Mouse (Mus musculus) lung, adult 2 months (tissue): ENCODE data around the gene Ing4. TPM values are rescaled to one million over a fixed set of nuclear protein-coding genes. Genes with fewer than 3 reads are reported as not detected.

ENCODE experiments used
- DNase-seq: peaks from one replicate; pipeline ENCODE4 v3.0.0; 2022
- H3K4me1 ChIP-seq: fragments of 200-500 bp; 2 replicates; pipeline ENCODE4 v1.6.1; 2011; ENCODE audit warnings: low read length; ENCODE audit not compliant: control insufficient read depth, insufficient read depth
- H3K4me3 ChIP-seq: fragments of 200-500 bp; replicated peaks from 2 replicates; pipeline ENCODE3; 2011; ENCODE audit warnings: low read depth, mild to moderate bottlenecking, control low read depth, low read length; ENCODE audit errors: extremely low read depth
- CTCF ChIP-seq: fragments of 200-500 bp; IDR thresholded peaks from 2 replicates; pipeline ENCODE4 v1.5.1; 2011; ENCODE audit warnings: mild to moderate bottlenecking, low read length, control low read depth; ENCODE audit not compliant: insufficient read depth
- POLR2A ChIP-seq: fragments of 200-500 bp; IDR thresholded peaks from 2 replicates; pipeline ENCODE4 v1.6.1; 2011; ENCODE audit warnings: low read depth, mild to moderate bottlenecking, control low read depth, low read length, borderline replicate concordance; ENCODE audit errors: extremely low read depth
- WGBS: fragments of 180-500 bp; shearing (Covaris S2); methylation state at CpG from one replicate; pipeline ENCODE4 v1.1.7; 2018; 5-methylcytosine and 5-hydroxymethylcytosine counted together
- polyA plus RNA-seq: library from polyadenylated mRNA; depleted of rRNA; stranded (reverse); fragments of >200 nt; gene quantifications from 2 replicates; pipeline ENCODE4 v1.2.3, GENCODE M21; 2012

Gene Ing4
- polyA plus RNA-seq, 1 experiment: 50.5 TPM

DNA sequence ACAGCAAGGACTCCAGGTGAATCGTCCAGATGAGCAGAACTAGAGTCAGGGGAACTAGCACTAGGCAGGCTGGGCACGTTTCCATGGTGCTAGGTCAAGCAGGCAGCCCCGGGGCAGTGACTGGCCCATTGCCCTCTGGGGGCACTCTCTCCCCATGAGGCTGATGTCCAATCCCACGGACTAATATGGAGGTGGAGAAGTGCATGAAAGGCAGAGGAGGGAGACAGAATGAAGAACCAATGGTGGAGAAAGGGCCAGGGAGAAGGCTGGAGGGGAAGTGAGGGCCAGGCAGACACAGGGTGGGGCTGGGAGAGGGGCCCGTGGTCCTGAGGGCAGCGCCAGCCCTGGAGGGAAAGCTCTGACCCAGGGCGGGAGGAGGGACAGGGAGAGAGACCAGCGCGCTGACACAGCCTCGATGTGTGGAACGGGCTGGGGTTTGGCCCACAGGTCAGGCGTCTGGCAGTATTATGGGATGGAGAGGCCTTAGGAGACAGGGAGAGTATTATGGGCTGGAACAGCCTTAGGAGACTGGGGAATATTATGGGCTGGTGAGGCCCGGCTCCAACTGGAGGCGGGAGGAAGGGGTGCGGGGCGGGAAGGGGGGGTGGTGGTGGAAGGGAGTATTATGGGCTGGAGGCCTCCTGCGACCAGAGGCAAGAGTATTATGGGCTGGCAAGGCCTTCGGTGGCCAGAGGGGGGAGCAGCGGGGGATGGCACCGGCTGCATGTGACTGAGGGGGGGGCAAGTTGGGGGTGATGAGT is 49.2 kb downstream of the Ing4 start:
- WGBS: 2% methylated on average over 20 of the region's 20 CpGs
- peak overlapping the region; percentile 22 for H3K4me3 ChIP-seq
- H3K4me1 ChIP-seq: peaks cover 7% of the 10 kb centered on the region
- peak; percentile 75; the same call in 1 of the 2 replicates for TF ChIP-seq POLR2A
- no peak for TF ChIP-seq CTCF
- peak; percentile 72 for DNase-seq

DNA sequence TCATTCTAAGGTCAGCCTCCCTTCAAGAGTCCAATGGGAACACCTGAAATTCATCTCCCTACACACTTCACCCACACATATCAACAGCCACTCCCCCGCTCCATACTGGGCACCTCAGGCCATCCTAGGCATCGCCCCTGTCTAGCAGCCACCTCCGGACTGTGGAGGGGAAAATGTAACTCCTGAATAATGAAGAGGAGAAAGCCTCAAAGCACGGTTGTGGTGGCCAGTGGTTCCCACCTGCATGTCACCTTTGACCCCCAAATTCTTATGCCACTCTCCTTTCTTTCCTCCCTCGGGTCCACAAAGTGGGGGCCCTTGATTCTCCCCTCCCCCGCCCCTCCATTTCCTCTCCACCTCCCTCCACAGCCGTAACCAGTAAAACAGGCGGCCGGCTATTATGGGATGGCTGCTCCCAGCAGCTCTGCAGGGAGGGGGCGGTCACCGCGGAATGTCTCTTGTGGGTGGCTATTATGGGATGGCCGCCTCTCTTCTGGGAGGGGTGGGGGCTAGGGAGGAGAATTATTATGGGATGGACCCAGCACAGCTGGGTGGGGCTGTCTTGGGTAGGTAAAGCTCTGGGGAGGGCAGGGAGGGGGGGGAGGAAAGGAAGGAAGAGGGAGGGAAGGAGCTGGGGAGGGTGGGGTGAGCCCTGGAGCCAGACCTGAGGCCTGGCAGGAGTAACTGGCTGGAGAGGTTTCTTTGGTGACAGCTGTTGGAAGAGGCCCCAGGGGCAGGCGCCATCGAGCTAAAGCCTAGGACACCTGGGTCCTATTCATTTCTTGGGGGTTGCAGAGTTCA is 50.2 kb downstream of the Ing4 start:
- Histone ChIP-seq H3K4me3 (peak overlapping the region; percentile 59), H3K4me1 (peaks cover 7% of the 10 kb centered on the region)
- WGBS: 2% methylated on average over 14 of the region's 15 CpGs
- TF ChIP-seq CTCF (no peak), POLR2A (peak; percentile 48; the same call in 1 of the 2 replicates)
- DNase-seq: peak; percentile 67

DNA sequence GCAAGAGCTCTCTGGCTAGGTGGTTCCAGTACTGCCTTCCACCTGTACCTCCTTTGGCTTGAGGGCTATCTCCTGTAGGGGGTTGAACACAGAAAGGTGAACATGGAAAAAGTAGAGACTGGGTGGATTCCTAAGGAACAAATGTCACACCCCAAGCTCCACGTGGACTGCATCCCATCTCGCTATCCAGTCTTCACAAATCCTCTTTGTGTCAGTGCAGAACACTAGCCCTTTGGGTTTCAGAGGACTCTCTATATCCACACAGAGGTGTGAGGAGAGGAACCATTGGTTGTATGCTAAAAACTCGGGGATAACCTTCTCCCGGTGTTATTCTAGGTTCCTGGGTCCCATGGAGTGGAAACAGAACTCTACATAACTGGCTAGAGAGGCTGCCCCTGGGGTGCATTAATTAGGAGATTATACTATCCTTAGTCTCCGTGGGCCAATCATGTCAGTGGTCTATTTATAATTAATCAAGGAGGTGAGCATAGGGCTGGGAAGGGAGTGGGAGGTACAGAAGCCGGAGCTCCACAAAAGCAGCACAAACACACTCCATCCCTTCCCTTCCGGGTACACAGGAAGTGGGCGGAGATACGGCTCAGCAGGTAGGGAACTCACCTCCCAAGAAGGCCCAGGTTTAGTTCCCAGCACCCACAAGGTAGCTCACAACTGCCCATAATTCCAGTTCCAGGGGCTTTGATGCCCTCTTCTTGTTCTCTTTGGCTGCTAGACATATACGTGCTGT is 51.0 kb downstream of the Ing4 start:
- 50% methylated on average over 10 of the region's 10 CpGs for WGBS
- Histone ChIP-seq H3K4me1 (peaks cover 7% of the 10 kb centered on the region), H3K4me3 (no peak overlapping the region)
- TF ChIP-seq POLR2A (no peak), CTCF (no peak)
- DNase-seq: no peak

DNA sequence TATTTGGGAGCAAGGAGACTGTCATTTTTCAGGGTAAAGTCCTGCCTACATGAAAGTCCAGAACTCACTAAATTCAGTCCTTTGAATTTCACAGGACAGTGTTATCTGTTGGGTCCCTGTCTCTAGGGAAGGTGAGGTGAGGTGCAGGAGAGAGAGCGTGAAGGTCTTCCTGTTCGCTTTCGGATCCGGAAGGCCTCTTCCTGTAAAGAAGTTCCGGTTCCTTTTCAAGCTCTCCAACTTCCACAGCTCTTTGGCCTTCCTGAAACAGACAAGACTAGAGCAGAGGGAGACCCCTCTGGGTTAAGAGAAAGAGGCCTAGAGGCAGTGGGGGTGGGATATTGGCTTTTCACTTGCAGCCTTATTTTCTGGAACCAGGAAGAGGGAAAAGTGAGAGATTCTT is 52.8 kb downstream of the Ing4 start:
- DNase-seq: no peak
- no peak overlapping the region for H3K4me3 ChIP-seq
- WGBS: 41% methylated on average over 5 of the region's 5 CpGs
- peaks cover 7% of the 10 kb centered on the region for H3K4me1 ChIP-seq
- no peak for TF ChIP-seq CTCF
- no peak for TF ChIP-seq POLR2A

DNA sequence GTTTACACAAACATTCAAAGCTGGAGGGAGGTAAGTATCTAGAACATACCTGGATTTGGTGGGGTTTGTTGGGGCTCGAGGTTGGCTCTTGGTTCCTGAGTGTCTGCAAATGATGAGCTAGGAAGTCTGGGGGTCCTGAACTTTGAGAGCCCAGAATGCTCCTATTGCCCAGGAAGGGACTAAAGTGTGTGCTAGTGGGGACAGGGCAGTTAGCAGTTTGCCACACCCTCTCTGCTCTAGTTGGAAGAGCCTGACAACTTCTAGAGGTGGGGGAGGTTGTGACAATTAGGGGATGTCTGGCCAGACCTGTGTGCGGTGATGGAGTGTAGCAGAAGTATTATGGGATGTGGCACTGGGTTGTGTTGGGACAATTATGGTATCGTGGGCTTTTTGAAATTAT is 55.3 kb downstream of the Ing4 start:
- TF ChIP-seq CTCF (no peak), POLR2A (no peak)
- peaks cover 27% of the 10 kb centered on the region for H3K4me1 ChIP-seq

DNA sequence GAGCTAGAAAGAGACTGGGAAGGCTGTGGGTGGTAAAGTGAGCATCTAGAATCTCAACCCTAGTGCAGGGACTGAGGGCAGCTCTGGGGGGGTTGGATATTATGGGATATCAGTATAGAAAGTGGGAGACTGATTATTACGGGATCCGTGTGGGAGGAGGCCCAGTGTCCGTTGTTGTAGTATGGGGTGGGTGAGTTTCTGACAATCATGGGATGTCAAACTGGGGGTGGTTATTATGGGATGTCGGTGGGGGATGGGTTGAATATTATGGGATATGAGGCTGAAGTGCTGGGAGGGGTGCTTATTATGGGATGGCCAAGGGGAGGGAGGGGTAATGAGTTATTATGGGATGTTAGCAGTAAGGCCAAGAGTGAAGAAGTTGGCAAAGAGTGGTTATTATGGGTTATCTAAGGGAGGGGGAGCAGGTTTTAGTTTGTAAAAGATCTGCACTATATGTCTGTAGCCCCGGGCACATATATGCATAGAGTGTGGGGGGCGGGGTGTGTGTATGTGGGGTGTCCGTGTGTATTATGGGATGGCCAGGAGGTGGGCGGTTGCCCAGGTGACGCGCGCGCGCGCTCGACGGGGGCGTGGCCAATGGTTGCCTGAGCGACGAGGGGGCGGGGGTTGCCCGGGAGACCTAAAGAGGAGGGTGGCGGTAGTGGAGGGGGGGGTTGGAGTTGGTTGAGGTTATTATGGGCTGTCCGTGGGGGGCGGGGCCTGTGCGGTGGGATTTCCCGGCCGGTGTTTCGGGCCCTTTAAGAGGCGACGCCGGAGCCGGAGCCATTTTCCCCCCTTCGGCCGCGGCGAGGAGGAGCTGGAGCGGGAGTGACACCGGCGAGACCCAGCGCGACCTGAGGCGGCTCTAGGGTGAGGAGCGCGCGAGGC is 56.1 kb downstream of the Ing4 start, which contains the start of gene Chd4:
Gene Chd4 (plus strand): TSS at position 591 of the 888 bp plus-strand sequence.
- peak; percentile 88 for DNase-seq

More for the DNA sequence above, 55.3 kb downstream of the Ing4 start:
- H3K4me3 ChIP-seq: no peak overlapping the region
- 37% methylated on average over 3 of the region's 3 CpGs for WGBS
- DNase-seq: no peak

DNA sequence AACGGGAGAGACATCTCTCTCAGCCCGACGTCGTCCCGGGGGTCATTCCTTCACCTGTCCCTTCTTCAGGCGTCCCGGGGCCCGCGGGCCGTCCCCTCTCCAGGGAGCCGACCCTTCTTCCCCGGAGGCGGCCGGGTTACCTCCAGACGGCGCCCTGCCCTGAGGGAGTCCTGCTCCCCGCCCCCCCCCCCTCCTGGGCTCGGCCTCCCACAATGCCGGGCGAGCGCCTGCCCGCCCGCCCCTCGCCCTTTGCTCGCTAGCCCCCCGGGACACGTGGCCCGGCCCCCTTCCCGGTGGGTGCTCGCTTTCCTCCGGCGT is 56.7 kb downstream of the Ing4 start:
- TF ChIP-seq POLR2A (no peak), CTCF (no peak)
- 0% methylated on average over 16 of the region's 32 CpGs for WGBS
- DNase-seq: no peak

More for the DNA sequence above, 56.1 kb downstream of the Ing4 start, which contains the start of gene Chd4:
- TF ChIP-seq CTCF (no peak), POLR2A (peak; percentile 86; the same call in 1 of the 2 replicates)
- H3K4me1 ChIP-seq: peaks cover 28% of the 10 kb centered on the region
- 2% methylated on average over 39 of the region's 45 CpGs for WGBS
- H3K4me3 ChIP-seq: peak within 1 kb of the TSS; percentile 90

DNA sequence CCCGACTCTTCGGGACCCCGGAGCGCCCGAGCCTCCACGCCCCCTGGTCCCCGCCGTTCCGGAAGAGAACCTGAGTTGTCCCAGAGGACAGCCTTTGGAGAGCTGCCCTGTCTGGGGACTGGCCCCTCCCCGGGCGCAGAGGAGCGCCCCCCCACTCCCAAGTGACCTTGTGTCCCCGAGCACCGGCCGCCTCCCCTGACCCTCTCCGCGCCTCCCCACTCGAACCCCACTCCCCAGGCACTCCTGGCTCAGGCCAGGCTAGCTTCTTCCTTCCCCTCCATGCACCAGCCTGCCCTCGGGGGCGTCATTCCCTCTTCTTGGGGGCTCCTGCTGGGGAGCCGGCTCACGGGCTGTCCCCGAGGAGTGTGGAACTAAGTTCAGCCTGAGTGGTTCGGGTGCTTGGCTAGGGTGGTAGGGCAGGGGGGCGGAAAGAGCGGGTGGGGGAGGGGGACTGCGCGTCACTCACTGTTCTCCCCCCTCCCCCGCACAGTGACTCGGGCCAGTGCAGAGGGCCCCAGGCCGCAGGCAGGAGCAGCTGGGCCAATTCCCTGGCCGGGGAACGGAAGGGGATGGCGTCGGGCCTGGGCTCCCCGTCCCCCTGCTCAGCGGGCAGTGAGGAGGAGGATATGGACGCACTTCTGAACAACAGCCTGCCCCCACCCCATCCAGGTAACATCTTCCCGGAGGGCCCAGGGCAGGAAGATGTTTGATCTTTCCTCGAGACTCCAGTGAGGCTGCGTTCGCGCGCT is 57.2 kb downstream of the Ing4 start:
- WGBS: 1% methylated on average over 40 of the region's 44 CpGs
- peak overlapping the region; percentile 90 for H3K4me3 ChIP-seq
- no peak for TF ChIP-seq POLR2A
- TF ChIP-seq CTCF: no peak
- DNase-seq: peak; percentile 54
- peaks cover 28% of the 10 kb centered on the region for H3K4me1 ChIP-seq

More for the DNA sequence above, 56.7 kb downstream of the Ing4 start:
- Histone ChIP-seq H3K4me3 (peak overlapping the region; percentile 90), H3K4me1 (peaks cover 28% of the 10 kb centered on the region)
